Mouse (Mus musculus) lung, adult 10 weeks (tissue): ENCODE measurements around the gene Olfr625-ps1. TPM values are rescaled to one million over a fixed set of nuclear protein-coding genes. Genes with fewer than 3 reads are reported as not detected.

Source experiments
- polyA plus RNA-seq: library from polyadenylated mRNA; stranded (reverse); fragments of 350-450 nt; fragmentation: Illumina TruSeq; extraction: RNeasy Lipid Tissue Mini Kit (QIAGEN cat#74804); gene quantifications from one replicate; pipeline ENCODE4 v1.2.3, GENCODE M21; 2014; ENCODE audit warnings: low read depth, low replicate concordance; ENCODE audit not compliant: insufficient read depth

The Olfr625-ps1 gene
- polyA plus RNA-seq, result not detected

DNA sequence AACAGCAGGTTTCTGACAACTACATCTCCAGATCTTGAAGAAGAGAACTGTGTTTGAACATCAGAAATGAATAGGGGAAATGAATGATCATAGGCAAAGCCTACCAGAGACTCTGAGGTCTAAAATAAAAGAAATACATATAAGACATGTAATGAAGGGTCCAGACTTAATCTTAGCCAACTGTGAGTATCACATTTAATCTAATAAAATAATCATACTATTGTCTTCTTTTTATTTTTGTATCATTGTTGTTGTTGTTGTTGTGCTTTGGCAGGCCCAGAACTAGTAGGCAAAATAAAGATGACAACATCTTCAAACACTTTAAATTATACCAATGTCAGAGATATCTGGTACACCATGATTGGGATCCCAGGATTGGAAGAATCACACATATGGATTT, at the start of gene Olfr625-ps1:
Gene Olfr625-ps1 (plus strand): TSS at position 301 of the 400 bp plus-strand sequence.

DNA sequence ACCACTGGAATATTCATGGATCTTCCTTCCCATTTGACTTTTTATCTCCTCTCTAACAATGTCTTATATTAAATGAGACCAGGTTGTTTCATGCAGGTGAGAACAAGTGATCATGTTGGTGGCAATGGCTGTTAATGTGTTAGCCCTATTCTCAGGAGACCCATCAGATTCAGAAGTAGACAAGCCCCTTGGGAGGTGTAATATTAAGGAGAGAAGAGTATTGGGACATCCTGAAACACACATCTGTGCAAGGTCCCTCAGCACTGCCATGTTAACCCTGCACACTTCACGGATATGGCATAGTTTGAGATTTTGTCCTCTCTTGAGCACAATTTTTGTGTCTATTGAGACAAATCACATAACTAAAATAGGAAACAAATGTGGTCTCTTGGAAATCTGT, 39.9 kb upstream of the Olfr625-ps1 start, which contains the start of gene Olfr622:
Gene Olfr622 (minus strand): TSS at position 101 of the 400 bp plus-strand sequence.

DNA sequence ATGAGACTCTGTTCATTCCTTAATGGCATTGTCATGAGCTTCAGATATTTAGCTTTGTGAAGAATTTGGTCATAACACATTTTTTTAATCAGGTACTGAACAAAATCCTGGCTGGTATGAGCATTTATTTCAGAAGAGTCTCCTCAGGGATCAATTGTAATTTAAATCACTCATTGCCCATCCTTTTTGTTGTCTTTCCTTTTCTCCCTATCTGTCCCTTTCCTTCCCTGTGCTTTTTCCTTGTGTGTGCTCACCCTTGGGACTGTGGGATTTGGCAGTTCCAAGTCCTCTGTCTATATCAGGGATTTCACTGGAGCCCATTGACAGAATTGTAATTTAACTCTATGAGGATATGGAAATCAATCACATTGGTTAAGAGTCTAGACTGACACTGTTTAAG, 18.9 kb upstream of the Olfr625-ps1 start, which contains the start of gene Olfr623:
Gene Olfr623 (minus strand): TSS at position 101 of the 400 bp plus-strand sequence.

DNA sequence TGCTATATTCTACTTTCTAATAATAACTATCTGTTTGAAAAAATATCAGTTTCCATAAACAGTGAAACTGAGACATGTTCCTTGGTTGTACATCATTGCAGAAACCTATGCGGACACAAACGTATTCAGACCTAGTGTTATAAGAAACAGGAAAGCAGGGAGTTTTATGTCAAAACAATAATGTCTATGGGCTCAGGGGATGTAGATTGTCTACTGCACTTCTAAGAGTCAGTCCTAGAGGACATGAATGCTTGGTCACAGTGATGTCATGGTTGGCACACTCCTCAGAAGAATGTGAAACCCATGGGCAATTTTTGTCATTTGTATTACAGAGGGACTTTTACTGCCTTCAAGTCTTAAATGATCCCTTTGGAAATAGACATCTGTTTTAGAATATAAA, 11.4 kb upstream of the Olfr625-ps1 start, which contains the start of gene Olfr624:
Gene Olfr624 (minus strand): TSS at position 101 of the 400 bp plus-strand sequence.

DNA sequence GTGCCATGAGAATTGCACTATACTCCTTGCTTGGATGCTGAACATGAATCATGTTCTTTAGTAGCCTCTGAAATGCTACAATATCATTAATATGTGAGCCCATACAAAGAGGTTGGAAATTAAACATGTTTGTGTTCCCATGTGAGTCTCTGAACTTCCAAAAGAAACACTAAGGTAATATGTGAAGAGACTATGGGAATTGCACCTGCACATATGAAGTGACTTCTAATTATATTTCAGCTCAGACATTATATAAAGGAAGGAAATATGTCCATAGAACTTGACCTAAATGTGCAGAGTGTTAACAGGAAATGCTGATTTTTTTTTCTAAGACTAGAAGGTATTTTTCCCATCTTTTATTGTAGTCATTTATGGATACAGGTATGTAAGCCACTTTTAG, 31.9 kb downstream of the Olfr625-ps1 start, which contains the start of gene Olfr243:
Gene Olfr243 (plus strand): TSS at position 301 of the 400 bp plus-strand sequence.

DNA sequence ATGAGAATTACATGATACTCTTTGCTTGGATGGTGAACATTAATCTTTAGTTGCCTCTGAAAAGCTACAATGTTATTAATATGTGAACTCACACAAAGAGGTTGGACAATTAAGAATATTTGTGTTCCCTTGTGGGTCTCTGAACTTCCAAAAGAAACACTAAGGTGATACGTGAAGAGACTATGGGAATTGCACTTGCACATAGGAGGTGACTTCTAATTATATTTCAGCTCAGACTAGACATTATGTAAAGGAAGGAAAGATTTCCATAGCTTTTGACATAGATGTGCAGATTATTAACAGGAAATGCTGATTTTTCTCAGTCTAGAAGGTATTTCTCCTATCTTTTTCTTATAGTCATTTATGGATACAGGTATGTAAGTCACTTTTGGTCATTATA, 47.6 kb downstream of the Olfr625-ps1 start, which contains the start of gene Olfr628:
Gene Olfr628 (plus strand): TSS at position 301 of the 400 bp plus-strand sequence.

Other genes starting within 250 kb of the Olfr625-ps1 start
- gene Olfr605, start 237.3 kb upstream of the Olfr625-ps1 start, polyA plus RNA-seq, result not detected
- gene Olfr606, start 233.7 kb upstream of the Olfr625-ps1 start, polyA plus RNA-seq, result not detected
- gene Olfr607, start 218.6 kb upstream of the Olfr625-ps1 start, polyA plus RNA-seq, result not detected
- gene Olfr608, start 212.8 kb upstream of the Olfr625-ps1 start, polyA plus RNA-seq, result not detected
- gene Olfr609, start 184.7 kb upstream of the Olfr625-ps1 start, polyA plus RNA-seq, result not detected
- gene Olfr610, start 170.6 kb upstream of the Olfr625-ps1 start, polyA plus RNA-seq, result not detected
- not detected for gene Olfr611, start 161.9 kb upstream of the Olfr625-ps1 start, polyA plus RNA-seq
- gene Olfr612, start 140.0 kb upstream of the Olfr625-ps1 start, polyA plus RNA-seq, result not detected
- gene Olfr613, start 134.6 kb upstream of the Olfr625-ps1 start, polyA plus RNA-seq, result not detected
- not detected for gene Olfr615, start 126.6 kb upstream of the Olfr625-ps1 start, polyA plus RNA-seq
- not detected for gene Olfr616, start 113.6 kb upstream of the Olfr625-ps1 start, polyA plus RNA-seq
- gene Olfr617, start 109.7 kb upstream of the Olfr625-ps1 start, polyA plus RNA-seq, result not detected
- gene Olfr618, start 92.6 kb upstream of the Olfr625-ps1 start, polyA plus RNA-seq, result not detected
- not detected for gene Olfr619, start 82.1 kb upstream of the Olfr625-ps1 start, polyA plus RNA-seq
- not detected for gene Olfr620, start 70.2 kb upstream of the Olfr625-ps1 start, polyA plus RNA-seq
- gene Olfr622, start 40.0 kb upstream of the Olfr625-ps1 start, polyA plus RNA-seq, result not detected
- gene Olfr623, start 19.0 kb upstream of the Olfr625-ps1 start, polyA plus RNA-seq, result not detected
- gene Olfr624, start 11.5 kb upstream of the Olfr625-ps1 start, polyA plus RNA-seq, result 0.04 TPM
- not detected for gene Olfr243, start 32.0 kb downstream of the Olfr625-ps1 start, polyA plus RNA-seq
- gene Olfr628, start 47.7 kb downstream of the Olfr625-ps1 start, polyA plus RNA-seq, result not detected
- not detected for gene Olfr629, start 62.2 kb downstream of the Olfr625-ps1 start, polyA plus RNA-seq
- gene Olfr630, start 74.6 kb downstream of the Olfr625-ps1 start, polyA plus RNA-seq, result not detected
- gene Olfr69, start 88.9 kb downstream of the Olfr625-ps1 start, polyA plus RNA-seq, result not detected
- gene Olfr68, start 97.0 kb downstream of the Olfr625-ps1 start, polyA plus RNA-seq, result not detected
- not detected for gene Olfr67, start 109.1 kb downstream of the Olfr625-ps1 start, polyA plus RNA-seq
- 3,244 TPM for gene Hbb-bt, start 131.3 kb downstream of the Olfr625-ps1 start, polyA plus RNA-seq
- 22,942 TPM for gene Hbb-bs, start 145.4 kb downstream of the Olfr625-ps1 start, polyA plus RNA-seq
- not detected for gene Hbb-bh2, start 157.8 kb downstream of the Olfr625-ps1 start, polyA plus RNA-seq
- not detected for gene Hbb-bh1, start 160.4 kb downstream of the Olfr625-ps1 start, polyA plus RNA-seq
- not detected for gene Hbb-y, start 170.5 kb downstream of the Olfr625-ps1 start, polyA plus RNA-seq
- gene Olfr66, start 203.5 kb downstream of the Olfr625-ps1 start, polyA plus RNA-seq, result not detected
- gene Olfr64, start 211.8 kb downstream of the Olfr625-ps1 start, polyA plus RNA-seq, result not detected
- not detected for gene Olfr65, start 220.8 kb downstream of the Olfr625-ps1 start, polyA plus RNA-seq
- gene Olfr631, start 246.1 kb downstream of the Olfr625-ps1 start, polyA plus RNA-seq, result not detected